ENCODE assay signal across 8 mouse cellular contexts in genomic region chr7:100234264-100234885, GRCm38 (mm10). TPM values are rescaled to one million over a fixed set of nuclear protein-coding genes. Genes with fewer than 3 reads are reported as not detected.
DNase-seq lines count a peak whose midpoint lies in the region; ATAC-seq and TF ChIP-seq lines count a peak whose summit lies in the region.

No protein-coding gene starts in this region.

- no peaks in the 10 kb centered on the region for H3K36me3 ChIP-seq in heart, postnatal 0 days (replicated peaks; ENCODE audit: control insufficient read depth, insufficient read depth, low read length)
- H3K36me3 ChIP-seq in liver, embryonic 14.5 days (replicated peaks; ENCODE audit: control insufficient read depth, insufficient read depth, low read depth), result no peaks in the 10 kb centered on the region
- no peaks in the 10 kb centered on the region for H3K36me3 ChIP-seq in stomach, postnatal 0 days (ENCODE audit: control insufficient read depth, insufficient read depth, low read length)
- H3K36me3 ChIP-seq in hindbrain, embryonic 10.5 days, result no peaks in the 10 kb centered on the region

- H3K9ac ChIP-seq in heart, postnatal 0 days (replicated peaks; ENCODE audit: low read depth, low read length), result no peak overlapping the region
- no peak overlapping the region for H3K9ac ChIP-seq in liver, embryonic 14.5 days (replicated peaks)
- no peak overlapping the region for H3K9ac ChIP-seq in stomach, postnatal 0 days (ENCODE audit: low read length)

- WGBS in heart, postnatal 0 days, result 46% methylated on average over 7 of the region's 7 CpGs
- 48% methylated on average over 7 of the region's 7 CpGs for WGBS in liver, embryonic 14.5 days (ENCODE audit: insufficient replicate concordance)
- 50% methylated on average over 7 of the region's 7 CpGs for WGBS in stomach, postnatal 0 days
- WGBS in hindbrain, embryonic 10.5 days, result 68% methylated on average over 7 of the region's 7 CpGs

- H3K27me3 ChIP-seq in heart, postnatal 0 days (ENCODE audit: control insufficient read depth, insufficient read depth, low read length), result no peaks in the 10 kb centered on the region
- no peaks in the 10 kb centered on the region for H3K27me3 ChIP-seq in liver, embryonic 14.5 days (ENCODE audit: control insufficient read depth, insufficient read depth, low read length)
- no peaks in the 10 kb centered on the region for H3K27me3 ChIP-seq in stomach, postnatal 0 days (ENCODE audit: control insufficient read depth, insufficient read depth, low read length)
- H3K27me3 ChIP-seq in hindbrain, embryonic 10.5 days (ENCODE audit: insufficient read depth, poor library complexity, severe bottlenecking), result no peaks in the 10 kb centered on the region

- intact Hi-C loops in left cerebral cortex, adult 2 months (cut with DNase I), result loop anchor here (1.0 kb wide), 1 partner anchor 43 kb away; no protein-coding TSS in a partner anchor
- intact Hi-C loops in left cerebral cortex, postnatal 36 days (cut with DNase I), result loop anchor here (2.0 kb wide), 1 partner anchor 44 kb away; no protein-coding TSS in a partner anchor

- no peaks in the 10 kb centered on the region for H3K9me3 ChIP-seq in heart, postnatal 0 days (replicated peaks; ENCODE audit: control insufficient read depth, low read length)
- H3K9me3 ChIP-seq in liver, embryonic 14.5 days (ENCODE audit: control insufficient read depth, low read length), result no peaks in the 10 kb centered on the region
- no peaks in the 10 kb centered on the region for H3K9me3 ChIP-seq in stomach, postnatal 0 days (ENCODE audit: control insufficient read depth, low read length)
- H3K9me3 ChIP-seq in hindbrain, embryonic 10.5 days, result no peaks in the 10 kb centered on the region

- no peak overlapping the region for H3K27ac ChIP-seq in left cerebral cortex, adult 2 months
- no peak overlapping the region for H3K27ac ChIP-seq in heart, postnatal 0 days (ENCODE audit: low read depth)
- no peak overlapping the region for H3K27ac ChIP-seq in liver, embryonic 14.5 days
- no peak overlapping the region for H3K27ac ChIP-seq in stomach, postnatal 0 days (replicated peaks)
- H3K27ac ChIP-seq in hindbrain, embryonic 10.5 days, result no peak overlapping the region

- H3K4me3 ChIP-seq in left cerebral cortex, adult 2 months, result no peak overlapping the region
- no peak overlapping the region for H3K4me3 ChIP-seq in heart, postnatal 0 days (ENCODE audit: low read depth, low read length)
- H3K4me3 ChIP-seq in liver, embryonic 14.5 days (ENCODE audit: insufficient read depth in 1 of 2, low read depth in 2 of 2, low read length in 2 of 2), result no peak overlapping the region
- H3K4me3 ChIP-seq in stomach, postnatal 0 days (ENCODE audit: low read depth, low read length), result no peak overlapping the region
- H3K4me3 ChIP-seq in hindbrain, embryonic 10.5 days, result no peak overlapping the region

- DNase-seq in left cerebral cortex, adult 2 months (ENCODE audit: extremely low spot score in 1 of 2, low spot score in 2 of 2), result no peak
- no peak for DNase-seq in left cerebral cortex, postnatal 36 days (ENCODE audit: low spot score in 2 of 2)
- peak; percentile 38 for DNase-seq in MEL-GATA-1-ER (ENCODE audit: extremely low read depth, low read depth)
- peak; percentile 76 for DNase-seq in brain, adult 2 months (ENCODE audit: low read depth, low spot score)
- peak; percentile 48 for DNase-seq in heart, postnatal 0 days (ENCODE audit: low spot score)
- peak in 1 of 3 experiments; percentile 39 for DNase-seq in liver, embryonic 14.5 days (ENCODE audit: low read depth in 3 of 3, low spot score in 3 of 3)
- DNase-seq in stomach, postnatal 0 days (ENCODE audit: low spot score), result peak; percentile 26
- no peak for DNase-seq in hindbrain, embryonic 10.5 days (ENCODE audit: low spot score)

- H3K4me1 ChIP-seq in heart, postnatal 0 days (ENCODE audit: control insufficient read depth, insufficient read depth), result no peaks in the 10 kb centered on the region
- H3K4me1 ChIP-seq in liver, embryonic 14.5 days (replicated peaks; ENCODE audit: control insufficient read depth in 2 of 2, insufficient read depth in 2 of 2, low read length in 1 of 2), result peaks cover 7% of the 10 kb centered on the region in 2 experiments
- H3K4me1 ChIP-seq in stomach, postnatal 0 days (replicated peaks; ENCODE audit: control insufficient read depth, insufficient read depth), result no peaks in the 10 kb centered on the region
- H3K4me1 ChIP-seq in hindbrain, embryonic 10.5 days (replicated peaks), result peaks cover 4% of the 10 kb centered on the region; the same call in 1 of the 2 replicates

- TF ChIP-seq CTCF in left cerebral cortex, adult 2 months (IDR thresholded peaks at IDR 0.05), result peak; percentile 71
- TF ChIP-seq CTCF in heart, postnatal 0 days (IDR thresholded peaks at IDR 0.05; ENCODE audit: low read depth), result peak; percentile 86
- TF ChIP-seq CTCF in liver, embryonic 14.5 days (IDR thresholded peaks at IDR 0.05; ENCODE audit: low read depth), result peak; percentile 78
- peak; percentile 88 for TF ChIP-seq CTCF in stomach, postnatal 0 days (IDR thresholded peaks at IDR 0.05; ENCODE audit: low read depth)

- no peak for ATAC-seq in heart, postnatal 0 days (ENCODE audit: insufficient read depth, low read depth)
- ATAC-seq in liver, embryonic 14.5 days (ENCODE audit: insufficient read depth), result peak; percentile 35; the same call in 1 of the 2 replicates
- no peak for ATAC-seq in stomach, postnatal 0 days (ENCODE audit: low FRiP score, low TSS enrichment)

- no peak for TF ChIP-seq EP300 in heart, postnatal 0 days (IDR thresholded peaks at IDR 0.05; ENCODE audit: low read depth)
- no peak for TF ChIP-seq EP300 in liver, embryonic 14.5 days (IDR thresholded peaks at IDR 0.05; ENCODE audit: low read depth)
- no peak for TF ChIP-seq EP300 in stomach, postnatal 0 days (optimal IDR thresholded peaks at IDR 0.05)

- H3K4me2 ChIP-seq in heart, postnatal 0 days (ENCODE audit: low read depth, low read length), result no peak overlapping the region
- H3K4me2 ChIP-seq in liver, embryonic 14.5 days (ENCODE audit: low read depth), result no peak overlapping the region
- no peak overlapping the region for H3K4me2 ChIP-seq in stomach, postnatal 0 days (replicated peaks; ENCODE audit: low read depth)

RNA-seq across cellular contexts. Expression of gene Pgm2l1, which starts 7.2 kb away (rescaled TPM):
- 100 to 1,000 TPM; 278 to 282 TPM for total RNA-seq in left cerebral cortex, adult 2 months (2021)
- 100 to 1,000 TPM; 294 to 308 TPM for total RNA-seq in left cerebral cortex, postnatal 36 days (2021)
- 2.6 and 3.5 TPM in 2 replicates for total RNA-seq in heart, postnatal 0 days (2014; rRNA removed; ENCODE audit: low replicate concordance)
- 0.56 and 0.89 TPM in 2 replicates for polyA plus RNA-seq in heart, postnatal 0 days (2015; fragmentation: Nextera tagmentation; extraction: Ambion mirVana)
- polyA plus RNA-seq in liver, embryonic 14.5 days (2012; rRNA removed), result 1.6 and 2.4 TPM in 2 replicates
- polyA plus RNA-seq in liver, embryonic 14.5 days (2014; fragmentation: Nextera tagmentation; extraction: Ambion mirVana), result 1.3 TPM in 2 replicates
- 0.90 and 1.0 TPM in 2 replicates for polyA plus RNA-seq in stomach, postnatal 0 days (2015; fragmentation: Nextera tagmentation; extraction: Ambion mirVana)
- polyA plus RNA-seq in hindbrain, embryonic 10.5 days (2016; fragmentation: Nextera tagmentation; extraction: Ambion mirVana), result 4.9 and 5.1 TPM in 2 replicates

RNA-seq across cellular contexts. Expression of gene P4ha3, which starts 50.9 kb away (rescaled TPM):
- total RNA-seq in left cerebral cortex, adult 2 months (2021), result 1 to 10 TPM; 6.5 to 8.5 TPM
- 1 to 10 TPM; 5.4 to 5.9 TPM for total RNA-seq in left cerebral cortex, postnatal 36 days (2021)
- 5.5 and 10.4 TPM in 2 replicates for total RNA-seq in heart, postnatal 0 days (2014; rRNA removed; ENCODE audit: low replicate concordance)
- polyA plus RNA-seq in heart, postnatal 0 days (2015; fragmentation: Nextera tagmentation; extraction: Ambion mirVana), result 1.8 and 2.4 TPM in 2 replicates
- polyA plus RNA-seq in liver, embryonic 14.5 days (2012; rRNA removed), result 1.5 and 1.9 TPM in 2 replicates
- polyA plus RNA-seq in liver, embryonic 14.5 days (2014; fragmentation: Nextera tagmentation; extraction: Ambion mirVana), result 0.83 and 0.99 TPM in 2 replicates
- polyA plus RNA-seq in stomach, postnatal 0 days (2015; fragmentation: Nextera tagmentation; extraction: Ambion mirVana), result 1.2 and 1.4 TPM in 2 replicates
- 1.0 and 3.5 TPM in 2 replicates for polyA plus RNA-seq in hindbrain, embryonic 10.5 days (2016; fragmentation: Nextera tagmentation; extraction: Ambion mirVana)

RNA-seq across cellular contexts. Expression of gene Kcne3, which starts 58.1 kb away (rescaled TPM):
- under 1 TPM in 1 of 2 experiments, not detected in 1; 0.48 TPM for total RNA-seq in left cerebral cortex, adult 2 months (2021)
- under 1 TPM; 0.35 to 0.57 TPM for total RNA-seq in left cerebral cortex, postnatal 36 days (2021)
- total RNA-seq in heart, postnatal 0 days (2014; rRNA removed; ENCODE audit: low replicate concordance), result 0.99 and 33.0 TPM in 2 replicates
- polyA plus RNA-seq in heart, postnatal 0 days (2015; fragmentation: Nextera tagmentation; extraction: Ambion mirVana), result 3.3 and 4.2 TPM in 2 replicates
- 1.4 TPM in 2 replicates for polyA plus RNA-seq in liver, embryonic 14.5 days (2012; rRNA removed)
- polyA plus RNA-seq in liver, embryonic 14.5 days (2014; fragmentation: Nextera tagmentation; extraction: Ambion mirVana), result 0.88 and 1.2 TPM in 2 replicates
- polyA plus RNA-seq in stomach, postnatal 0 days (2015; fragmentation: Nextera tagmentation; extraction: Ambion mirVana), result 3.8 and 4.7 TPM in 2 replicates
- polyA plus RNA-seq in hindbrain, embryonic 10.5 days (2016; fragmentation: Nextera tagmentation; extraction: Ambion mirVana), result 5.3 and 7.1 TPM in 2 replicates

Comparison
In these comparisons a context has a peak if more than half of its experiments do, and no peak if none do; other contexts are left out.
1. DNase-seq: peak in MEL-GATA-1-ER (single experiment), brain, adult 2 months (single experiment), heart, postnatal 0 days (single experiment) and stomach, postnatal 0 days (single experiment); none in left cerebral cortex, adult 2 months (0 of 2), left cerebral cortex, postnatal 36 days (0 of 2) and hindbrain, embryonic 10.5 days (single experiment).
2. Peak in every context shown above with its lines, with median percentiles within 50 percentile points of each other: CTCF ChIP-seq.